Mouse (Mus musculus) midbrain, embryonic 10.5 days (tissue): ENCODE measurements around the gene Sp7. TPM values are rescaled to one million over a fixed set of nuclear protein-coding genes. Genes with fewer than 3 reads are reported as not detected.

Source experiments
- DNase-seq: peaks from one replicate; pipeline ENCODE4 v3.0.0-alpha.2; 2017; ENCODE audit warnings: low spot score
- H3K27ac ChIP-seq: fragments of 300-500 bp; sonication (generic); replicated peaks from 2 replicates; pipeline ENCODE4 v1.5.1; 2016; ENCODE audit warnings: mild to moderate bottlenecking
- H3K27me3 ChIP-seq: fragments of 300-500 bp; sonication (generic); 2 replicates; pipeline ENCODE4 v1.6.1; 2016; ENCODE audit warnings: low read depth, mild to moderate bottlenecking; ENCODE audit not compliant: poor library complexity, severe bottlenecking
- H3K36me3 ChIP-seq: fragments of 300-500 bp; sonication (generic); 2 replicates; pipeline ENCODE4 v1.6.1; 2016; ENCODE audit warnings: mild to moderate bottlenecking, moderate library complexity
- H3K4me1 ChIP-seq: fragments of 300-500 bp; sonication (generic); 2 replicates; pipeline ENCODE4 v1.6.1; 2016
- H3K4me3 ChIP-seq: fragments of 300-500 bp; sonication (generic); 2 replicates; pipeline ENCODE4 v1.5.1; 2016; ENCODE audit warnings: mild to moderate bottlenecking, moderate library complexity
- H3K9me3 ChIP-seq: fragments of 300-500 bp; sonication (generic); replicated peaks from 2 replicates; pipeline ENCODE4 v1.6.1; 2016; ENCODE audit warnings: mild to moderate bottlenecking
- WGBS: fragments of 180-500 bp; shearing (Covaris S2); methylation state at CpG from one replicate; pipeline ENCODE4 v1.1.7; 2016; 5-methylcytosine and 5-hydroxymethylcytosine counted together
- polyA plus RNA-seq: library from polyadenylated mRNA; unstranded; fragments of >200 nt; fragmentation: Nextera tagmentation; extraction: Ambion mirVana; gene quantifications from 2 replicates; pipeline ENCODE4 v1.2.1, GENCODE M21; 2016

The Sp7 gene
- polyA plus RNA-seq, 1 experiment from 2014 or later = 0.59 TPM

DNA sequence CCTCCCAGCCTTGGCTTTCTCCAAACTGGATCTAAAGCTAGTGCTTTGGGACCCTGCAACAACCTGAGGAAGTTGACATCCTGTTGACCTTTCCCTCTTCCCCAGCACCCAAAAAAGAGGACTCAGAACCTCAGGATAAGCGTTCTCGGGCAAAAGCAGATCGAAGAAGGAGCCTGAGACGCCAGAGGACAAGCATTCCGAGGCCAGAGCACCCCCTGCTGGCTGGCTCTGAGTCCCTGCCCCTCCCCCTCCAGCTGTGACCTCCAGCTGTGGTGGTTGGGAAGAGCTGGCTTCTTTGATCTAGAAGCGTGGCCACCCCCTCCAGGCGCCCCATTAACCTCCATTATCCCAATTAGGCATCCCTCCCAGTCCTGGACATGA lies 10.2 kb upstream of the Sp7 start:
- no peaks in the 10 kb centered on the region for H3K9me3 ChIP-seq
- WGBS = under 1% methylated on average over 7 of the region's 7 CpGs
- H3K27me3 ChIP-seq = peaks cover 43% of the 10 kb centered on the region
- peaks cover 23% of the 10 kb centered on the region for H3K4me1 ChIP-seq
- peak; percentile 85 for DNase-seq
- H3K36me3 ChIP-seq = no peaks in the 10 kb centered on the region
- peak overlapping the region; percentile 72 for H3K4me3 ChIP-seq
- peak overlapping the region; percentile 79 for H3K27ac ChIP-seq

DNA sequence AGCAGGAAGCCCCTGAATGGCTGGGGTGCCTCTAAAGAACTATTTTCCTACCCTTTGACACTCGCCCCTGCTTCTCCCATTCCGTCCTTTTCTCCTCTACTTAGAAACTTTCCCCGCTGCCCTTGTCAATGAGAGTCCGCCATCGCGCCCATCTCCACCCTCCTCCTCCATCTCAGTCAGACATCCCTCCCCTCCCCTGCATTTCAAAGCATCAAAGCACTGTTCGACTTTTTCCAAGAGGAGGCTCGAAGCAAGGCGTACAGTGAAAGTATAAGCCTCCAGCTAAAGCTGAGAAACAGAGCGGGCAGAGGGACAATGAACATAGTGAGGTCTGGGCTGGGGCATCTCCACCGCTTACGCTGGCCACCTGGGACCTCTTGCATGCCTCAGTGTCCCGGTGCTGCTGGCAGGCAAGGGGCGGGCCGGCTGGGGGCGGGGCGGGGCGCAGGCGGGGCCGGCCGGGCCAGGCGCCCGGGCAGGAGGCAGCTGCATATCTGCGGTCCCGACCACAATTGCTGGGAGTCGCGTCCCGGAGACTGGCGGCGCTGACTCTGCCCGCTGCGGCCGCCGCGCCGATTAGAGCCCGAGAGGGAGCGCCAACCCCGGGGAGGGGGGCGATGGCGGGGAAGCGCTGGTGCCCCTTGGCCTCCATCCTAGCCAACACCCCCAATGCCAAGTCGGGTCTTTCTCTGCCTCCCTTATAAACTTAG lies 9.6 kb upstream of the Sp7 start:
- Histone ChIP-seq H3K27ac (peak overlapping the region; percentile 79), H3K4me3 (peak overlapping the region; percentile 72), H3K36me3 (no peaks in the 10 kb centered on the region), H3K9me3 (no peaks in the 10 kb centered on the region), H3K4me1 (peaks cover 23% of the 10 kb centered on the region), H3K27me3 (peaks cover 49% of the 10 kb centered on the region)
- under 1% methylated on average over 43 of the region's 43 CpGs for WGBS
- peak; percentile 76 for DNase-seq

DNA sequence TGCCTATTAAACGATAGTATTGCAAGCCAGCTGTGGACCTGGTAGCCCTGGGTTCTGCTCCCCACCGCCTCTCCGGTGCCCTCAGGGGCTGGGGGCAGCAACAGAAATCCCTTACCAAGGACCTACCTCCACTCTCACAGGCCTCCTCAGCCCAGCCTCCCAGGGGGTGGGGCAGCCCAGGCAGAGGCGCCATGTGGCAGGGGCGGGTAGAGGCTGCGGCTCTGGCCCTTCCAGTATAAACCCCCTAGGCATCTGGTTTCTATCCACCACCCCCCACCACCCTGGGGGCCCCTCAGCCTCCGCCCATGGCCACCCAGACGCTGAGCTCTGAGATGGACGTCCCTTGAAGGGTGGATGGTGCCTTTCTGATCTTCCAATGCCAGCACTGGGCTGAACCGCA lies 3.7 kb upstream of the Sp7 start:
- Histone ChIP-seq H3K27ac (peak overlapping the region; percentile 53; the same call in 1 of the 2 replicates), H3K9me3 (no peaks in the 10 kb centered on the region), H3K4me3 (no peak overlapping the region; the same call in 1 of the 2 replicates), H3K4me1 (peaks cover 30% of the 10 kb centered on the region), H3K36me3 (no peaks in the 10 kb centered on the region), H3K27me3 (peaks cover 83% of the 10 kb centered on the region)
- WGBS = 9% methylated on average over 10 of the region's 10 CpGs
- DNase-seq = no peak

DNA sequence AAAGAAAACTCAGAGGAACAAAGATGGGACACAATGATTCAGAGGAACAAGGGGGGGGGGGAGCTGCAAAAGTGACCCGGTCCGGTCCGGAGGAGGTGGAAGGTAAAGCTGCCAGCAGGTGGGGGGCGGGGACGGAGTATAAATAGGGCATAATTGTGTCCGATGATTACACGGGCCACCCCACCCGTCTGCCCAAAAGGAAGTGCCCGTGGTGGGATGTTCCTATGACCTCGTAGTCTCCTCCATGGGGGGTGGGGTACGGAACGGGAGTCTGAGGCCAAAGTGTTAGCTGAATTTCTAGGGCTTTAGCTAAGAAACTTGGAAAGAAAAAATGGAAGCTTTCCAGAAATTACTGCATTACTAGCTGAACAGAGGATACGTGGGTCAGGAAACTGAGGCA lies 3.0 kb upstream of the Sp7 start:
- DNase-seq = no peak
- peaks cover 83% of the 10 kb centered on the region for H3K27me3 ChIP-seq
- no peak overlapping the region for H3K4me3 ChIP-seq
- H3K4me1 ChIP-seq = peaks cover 37% of the 10 kb centered on the region
- 12% methylated on average over 13 of the region's 13 CpGs for WGBS
- H3K36me3 ChIP-seq = no peaks in the 10 kb centered on the region
- no peak overlapping the region for H3K27ac ChIP-seq
- no peaks in the 10 kb centered on the region for H3K9me3 ChIP-seq

DNA sequence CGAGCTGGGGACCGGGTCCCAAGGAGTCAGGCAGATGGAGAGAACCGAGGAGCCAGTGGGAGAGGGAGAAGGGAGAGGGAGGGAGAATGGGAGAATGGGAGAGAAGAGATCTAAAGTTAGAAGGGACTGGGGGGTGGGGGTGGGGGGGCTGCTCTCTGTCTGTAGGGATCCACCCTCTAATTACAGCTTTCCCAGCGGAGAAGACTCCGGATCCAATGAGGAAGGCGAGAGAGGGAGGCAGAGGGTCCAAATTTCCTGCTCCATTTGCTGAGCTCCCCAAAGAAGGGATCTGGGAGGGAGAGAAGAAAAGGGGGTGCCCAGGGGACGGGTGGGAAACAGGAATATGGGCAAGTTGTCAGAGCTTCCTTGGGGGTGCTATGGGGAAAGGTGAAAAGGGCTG lies 744 bp downstream of the Sp7 start:
- Histone ChIP-seq H3K4me1 (peaks cover 48% of the 10 kb centered on the region), H3K27ac (peak overlapping the region; percentile 50), H3K27me3 (peaks cover 97% of the 10 kb centered on the region), H3K9me3 (no peaks in the 10 kb centered on the region), H3K4me3 (peak overlapping the region; percentile 47), H3K36me3 (no peaks in the 10 kb centered on the region)
- WGBS = 3% methylated on average over 7 of the region's 7 CpGs
- no peak for DNase-seq

DNA sequence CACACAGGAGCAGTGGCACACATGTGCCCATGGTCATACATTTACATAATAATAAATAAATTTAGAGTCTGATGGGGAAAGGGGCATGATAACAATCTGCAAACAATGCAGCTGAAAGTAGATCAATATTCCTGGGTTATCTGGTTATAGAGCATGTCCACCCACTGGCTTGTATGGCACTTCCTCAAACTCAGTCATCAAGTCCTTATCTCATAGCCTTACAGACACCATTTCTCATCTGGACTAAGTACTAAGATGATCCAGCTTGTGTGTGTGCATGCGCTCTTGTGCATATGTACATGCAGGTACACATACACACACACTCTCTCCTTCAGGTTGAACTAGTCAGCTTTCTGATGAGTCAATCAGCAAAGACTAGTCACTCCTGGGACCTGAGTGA lies 2.3 kb downstream of the Sp7 start:
- H3K36me3 ChIP-seq = no peaks in the 10 kb centered on the region
- H3K4me1 ChIP-seq = peaks cover 33% of the 10 kb centered on the region
- no peak for DNase-seq
- WGBS = 85% methylated on average over 1 of the region's 1 CpGs
- peaks cover 91% of the 10 kb centered on the region for H3K27me3 ChIP-seq
- no peak overlapping the region for H3K27ac ChIP-seq
- H3K9me3 ChIP-seq = no peaks in the 10 kb centered on the region
- no peak overlapping the region for H3K4me3 ChIP-seq

DNA sequence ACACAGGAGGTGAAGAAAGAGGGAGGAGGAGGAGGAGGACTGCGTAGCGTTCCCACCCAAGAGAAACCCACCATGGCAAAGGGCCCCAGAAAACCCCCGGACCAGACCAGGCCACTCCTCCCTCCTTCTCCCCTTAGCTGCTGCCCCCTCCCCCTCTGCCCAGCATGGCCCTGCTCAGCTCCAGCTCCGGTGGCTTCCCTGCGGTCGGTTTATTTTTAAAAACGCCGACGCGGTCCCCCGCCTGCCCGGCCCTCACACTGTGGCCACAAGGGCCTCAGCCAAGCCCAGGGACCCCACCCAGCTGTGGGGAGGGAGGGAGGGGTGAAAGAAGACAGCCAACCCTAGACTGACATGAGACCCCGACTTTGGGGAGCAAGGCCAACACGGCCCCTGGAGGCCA lies 4.3 kb downstream of the Sp7 start:
- peak; percentile 45 for DNase-seq
- 14% methylated on average over 14 of the region's 14 CpGs for WGBS
- H3K9me3 ChIP-seq = no peaks in the 10 kb centered on the region
- H3K4me3 ChIP-seq = peak overlapping the region; percentile 39
- H3K36me3 ChIP-seq = no peaks in the 10 kb centered on the region
- peaks cover 52% of the 10 kb centered on the region for H3K4me1 ChIP-seq
- peak overlapping the region; percentile 73 for H3K27ac ChIP-seq
- peaks cover 92% of the 10 kb centered on the region for H3K27me3 ChIP-seq

DNA sequence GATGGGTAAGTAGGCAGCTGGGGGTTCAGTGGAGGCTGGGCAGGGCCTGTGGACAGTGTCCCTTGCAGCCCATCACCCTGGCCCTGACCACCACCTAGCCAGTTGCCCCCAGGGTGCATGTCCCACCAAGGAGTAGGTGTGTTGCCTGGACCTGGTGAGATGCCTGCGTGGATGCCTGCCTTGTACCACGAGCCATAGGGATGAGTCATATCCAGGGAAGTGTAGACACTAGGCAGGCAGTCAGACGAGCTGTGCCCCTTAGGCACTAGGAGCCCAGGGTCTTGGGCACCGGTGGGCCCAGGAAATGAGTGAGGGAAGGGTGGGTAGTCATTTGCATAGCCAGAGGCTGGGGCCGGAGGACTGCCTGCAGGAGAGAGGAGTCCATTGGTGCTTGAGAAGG lies 8.1 kb downstream of the Sp7 start:
- 31% methylated on average over 5 of the region's 5 CpGs for WGBS
- H3K9me3 ChIP-seq = no peaks in the 10 kb centered on the region
- peaks cover 73% of the 10 kb centered on the region for H3K27me3 ChIP-seq
- peaks cover 61% of the 10 kb centered on the region for H3K4me1 ChIP-seq
- H3K27ac ChIP-seq = no peak overlapping the region
- no peaks in the 10 kb centered on the region for H3K36me3 ChIP-seq
- peak overlapping the region; percentile 40; the same call in 1 of the 2 replicates for H3K4me3 ChIP-seq
- no peak for DNase-seq

DNA sequence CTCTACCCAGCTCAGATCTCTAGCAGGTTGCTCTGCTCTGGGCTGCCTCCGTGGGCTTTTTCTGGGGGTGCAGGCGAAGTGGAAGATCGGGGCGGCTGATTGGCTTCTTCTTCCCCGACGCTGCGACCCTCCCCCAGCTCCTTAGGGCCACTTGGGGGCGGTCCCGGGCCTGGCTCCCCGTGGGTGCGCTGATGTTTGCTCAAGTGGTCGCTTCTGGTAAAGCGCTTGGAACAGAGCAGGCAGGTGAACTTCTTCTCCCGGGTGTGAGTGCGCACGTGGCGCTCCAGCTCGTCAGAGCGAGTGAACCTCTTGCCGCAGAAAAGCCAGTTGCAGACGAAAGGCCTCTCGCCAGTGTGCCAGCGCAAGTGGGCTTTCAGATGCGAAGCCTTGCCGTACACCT lies 8.9 kb downstream of the Sp7 start:
- Histone ChIP-seq H3K4me3 (peak overlapping the region; percentile 40), H3K4me1 (peaks cover 61% of the 10 kb centered on the region), H3K9me3 (no peaks in the 10 kb centered on the region), H3K36me3 (no peaks in the 10 kb centered on the region), H3K27me3 (peaks cover 66% of the 10 kb centered on the region), H3K27ac (peak overlapping the region; percentile 43; the same call in 1 of the 2 replicates)
- WGBS = 1% methylated on average over 25 of the region's 25 CpGs
- peak; percentile 53 for DNase-seq

DNA sequence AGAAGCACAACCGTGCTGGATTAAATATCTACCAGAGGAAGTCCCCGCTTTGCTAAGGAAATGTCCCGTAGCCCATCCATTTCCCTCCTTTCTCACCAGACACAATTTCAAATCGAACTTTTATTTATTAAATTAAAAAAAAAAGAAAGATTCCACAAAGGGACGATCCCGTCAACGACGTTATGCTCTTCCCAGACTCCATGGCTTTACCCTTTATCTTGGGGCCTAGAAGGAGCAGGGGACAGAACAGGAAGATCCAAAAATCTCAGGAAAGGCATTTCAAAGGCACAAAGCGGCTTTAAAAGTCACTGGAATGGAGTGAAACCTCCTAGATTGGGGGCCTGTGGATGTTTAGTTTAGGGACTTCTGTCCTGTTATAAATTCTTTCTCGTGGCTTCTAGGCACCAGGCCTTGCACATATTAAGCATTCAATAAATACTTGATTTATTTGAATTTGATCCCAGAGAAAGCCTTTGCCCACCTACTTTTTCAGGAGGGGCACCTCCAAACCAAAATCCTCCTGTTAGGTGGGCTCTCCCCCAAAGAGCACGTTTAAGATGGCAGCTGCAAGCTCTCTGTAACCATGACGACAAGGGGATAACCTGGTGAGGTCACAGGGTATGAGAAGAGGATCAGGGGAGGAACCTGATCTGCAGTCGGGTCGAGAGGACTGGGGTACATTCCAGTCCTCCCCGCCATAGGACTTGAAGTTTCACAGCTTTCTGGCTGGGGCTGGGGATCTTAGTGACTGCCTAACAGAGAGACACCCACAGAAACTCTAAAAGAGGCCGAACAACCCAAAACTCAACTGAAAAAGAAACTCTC lies 10.3 kb downstream of the Sp7 start:
- H3K36me3 ChIP-seq = no peaks in the 10 kb centered on the region
- DNase-seq = peak; percentile 59
- H3K9me3 ChIP-seq = no peaks in the 10 kb centered on the region
- H3K4me3 ChIP-seq = peak overlapping the region; percentile 63
- WGBS = 14% methylated on average over 16 of the region's 16 CpGs
- H3K4me1 ChIP-seq = peaks cover 50% of the 10 kb centered on the region
- peaks cover 53% of the 10 kb centered on the region for H3K27me3 ChIP-seq
- peak overlapping the region; percentile 95 for H3K27ac ChIP-seq

DNA sequence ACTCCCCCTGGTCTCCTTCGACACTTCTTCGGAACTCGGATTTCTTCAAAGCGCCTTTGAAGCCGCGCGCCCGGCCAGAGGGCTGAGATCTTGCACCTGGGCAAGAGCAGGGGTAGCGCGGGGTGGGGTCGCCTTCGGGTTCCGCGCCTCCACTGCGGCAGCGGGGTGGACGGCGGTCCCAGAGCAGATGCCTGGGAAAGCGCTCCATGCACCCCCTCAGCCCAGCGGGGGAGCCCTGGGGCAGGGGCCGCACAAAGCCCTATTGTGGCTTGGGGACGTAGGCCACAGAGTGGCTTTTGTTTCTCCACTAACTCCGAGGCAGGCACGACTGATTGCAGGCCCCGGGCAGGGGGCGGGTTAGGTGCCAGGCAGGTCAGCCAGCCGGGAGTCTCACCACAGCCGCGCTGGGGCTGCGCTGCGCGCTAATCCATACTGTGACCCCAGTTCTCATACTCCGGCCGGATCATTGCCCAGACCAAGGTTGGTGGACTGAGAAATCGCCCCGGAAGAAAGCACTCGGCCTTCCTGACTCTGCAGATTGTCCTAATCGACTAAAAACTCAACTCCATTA lies 11.0 kb downstream of the Sp7 start:
- DNase-seq = peak; percentile 82
- H3K9me3 ChIP-seq = no peaks in the 10 kb centered on the region
- H3K27me3 ChIP-seq = peaks cover 48% of the 10 kb centered on the region
- H3K36me3 ChIP-seq = no peaks in the 10 kb centered on the region
- WGBS = under 1% methylated on average over 38 of the region's 38 CpGs
- H3K4me1 ChIP-seq = peaks cover 54% of the 10 kb centered on the region
- H3K27ac ChIP-seq = peak overlapping the region; percentile 95
- peak overlapping the region; percentile 63 for H3K4me3 ChIP-seq

DNA sequence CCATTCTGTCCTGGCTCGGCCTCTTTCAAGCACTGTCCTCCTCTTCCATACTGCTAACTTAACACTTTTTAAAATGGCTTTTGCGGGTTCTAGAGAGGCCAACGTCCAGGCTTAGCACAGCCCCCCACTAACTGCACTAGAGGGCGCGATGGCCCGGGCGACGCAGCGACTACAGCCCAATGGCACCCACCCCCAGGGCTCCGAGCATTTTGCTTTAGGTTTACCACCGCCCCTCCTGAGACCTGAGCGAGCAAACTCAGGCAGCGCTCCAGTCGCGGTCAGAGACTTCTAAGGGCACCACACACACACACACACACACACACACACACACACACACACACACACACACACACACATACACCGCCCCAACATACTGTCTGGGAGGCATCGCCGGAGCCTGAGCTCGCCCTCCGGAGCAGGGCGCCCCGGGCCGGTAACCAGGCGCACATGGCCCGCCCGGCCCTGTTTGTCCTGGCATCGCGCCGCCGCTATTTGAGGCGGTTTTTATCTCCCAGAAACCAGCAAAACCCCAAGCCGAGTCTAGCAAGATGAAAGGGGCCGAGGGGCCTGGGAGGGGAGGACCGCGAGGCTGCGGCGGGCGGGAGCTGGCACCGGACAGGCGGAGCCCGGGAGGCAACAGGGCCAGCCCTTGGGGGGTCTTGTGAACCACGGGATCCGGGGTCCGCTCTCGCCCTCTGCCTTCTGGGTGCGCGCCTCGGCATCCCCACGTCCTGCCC lies 11.7 kb downstream of the Sp7 start:
- WGBS = under 1% methylated on average over 49 of the region's 49 CpGs
- Histone ChIP-seq H3K27ac (peak overlapping the region; percentile 95), H3K4me1 (peaks cover 56% of the 10 kb centered on the region), H3K4me3 (peak overlapping the region; percentile 63), H3K27me3 (peaks cover 46% of the 10 kb centered on the region), H3K36me3 (no peaks in the 10 kb centered on the region), H3K9me3 (no peaks in the 10 kb centered on the region)
- peak; percentile 84 for DNase-seq
